Mouse (Mus musculus): ENCODE measurements around the gene Gm20388. TPM values are rescaled to one million over a fixed set of nuclear protein-coding genes. Genes with fewer than 3 reads are reported as not detected.

The Gm20388 gene
- polyA plus RNA-seq, 1 experiment from 2014 or later: not detected

DNA sequence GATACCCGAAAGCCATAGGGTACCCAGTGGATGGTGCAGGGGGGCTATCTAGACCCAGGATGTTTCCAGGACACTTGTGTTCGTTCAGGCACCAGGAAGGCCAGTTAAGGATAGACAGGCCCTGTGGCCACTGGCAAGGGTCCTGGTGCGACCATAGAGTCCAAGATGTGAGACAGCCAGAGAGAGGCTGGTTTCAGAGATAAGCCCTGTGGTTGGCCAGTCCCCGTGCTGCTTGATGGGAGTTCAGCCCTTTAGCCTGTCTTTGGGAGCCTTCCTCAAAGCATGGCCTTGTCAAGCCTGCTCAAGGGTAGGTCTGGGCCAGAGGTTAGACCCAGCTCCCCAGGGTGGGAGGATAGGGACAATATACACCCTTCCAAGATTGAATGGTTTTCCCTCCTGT is 569.0 kb downstream of the Gm20388 start:
- Histone ChIP-seq H3K36me3 (ENCODE audit: control insufficient read depth, insufficient read depth, low read length) (no peaks in the 10 kb centered on the region), H3K27ac (replicated peaks; ENCODE audit: low read depth, low read length) (no peak overlapping the region), H3K4me3 (ENCODE audit: low read depth, low read length) (no peak overlapping the region), H3K9ac (ENCODE audit: low read length) (no peak overlapping the region), H3K9me3 (ENCODE audit: control insufficient read depth, low read length) (no peaks in the 10 kb centered on the region), H3K4me1 (ENCODE audit: control insufficient read depth, insufficient read depth, low read length) (peaks cover 42% of the 10 kb centered on the region), H3K27me3 (ENCODE audit: control insufficient read depth, insufficient read depth, low read length) (no peaks in the 10 kb centered on the region; the same call in 1 of the 2 replicates), H3K4me2 (ENCODE audit: low read depth, severe bottlenecking) (no peak overlapping the region)
- 93% methylated on average over 4 of the region's 4 CpGs for WGBS
- no peak for DNase-seq (ENCODE audit: low spot score)
- ATAC-seq (ENCODE audit: insufficient number of reproducible peaks, low FRiP score, low TSS enrichment, low read depth): no peak

DNA sequence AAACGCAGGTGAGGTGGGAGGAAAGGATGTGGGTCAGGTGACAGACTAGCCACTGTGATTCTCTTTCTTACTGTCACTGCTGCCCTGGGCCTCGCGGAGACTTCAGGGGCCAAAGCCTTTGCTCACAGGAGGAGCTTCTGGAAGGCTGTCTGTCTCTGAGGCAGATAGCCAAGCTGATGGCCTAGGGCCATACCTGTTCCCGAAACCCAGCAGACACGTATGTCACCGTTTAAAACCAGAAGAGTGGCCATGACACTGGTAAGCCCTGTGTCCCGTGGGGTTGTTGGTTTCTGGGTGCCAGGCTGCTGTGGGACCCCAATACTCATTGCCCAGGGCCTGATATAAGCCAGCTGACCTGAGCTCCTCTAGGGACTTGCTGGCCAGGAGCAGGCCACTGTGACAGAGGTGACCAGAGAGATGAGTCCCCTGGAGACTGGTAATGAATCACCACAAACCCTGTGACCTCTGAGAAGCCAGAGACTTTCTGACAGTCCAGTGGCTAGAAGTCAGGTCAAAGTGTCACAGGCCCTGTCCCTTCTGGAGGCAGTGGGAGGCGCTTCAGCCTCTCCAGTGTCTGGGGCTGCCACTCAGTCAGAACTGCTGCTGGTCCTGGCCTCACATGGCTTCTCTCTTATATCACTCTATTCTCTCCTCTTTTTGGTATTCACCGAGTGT is 571.5 kb downstream of the Gm20388 start:
- no peaks in the 10 kb centered on the region for H3K36me3 ChIP-seq (ENCODE audit: control insufficient read depth, insufficient read depth, low read length)
- DNase-seq (ENCODE audit: low spot score): no peak
- no peaks in the 10 kb centered on the region; the same call in 1 of the 2 replicates for H3K27me3 ChIP-seq (ENCODE audit: control insufficient read depth, insufficient read depth, low read length)
- no peak overlapping the region for H3K4me2 ChIP-seq (ENCODE audit: low read depth, severe bottlenecking)
- H3K4me3 ChIP-seq (ENCODE audit: low read depth, low read length): no peak overlapping the region
- ATAC-seq (ENCODE audit: insufficient number of reproducible peaks, low FRiP score, low TSS enrichment, low read depth): no peak
- H3K9ac ChIP-seq (ENCODE audit: low read length): no peak overlapping the region
- peaks cover 46% of the 10 kb centered on the region for H3K4me1 ChIP-seq (ENCODE audit: control insufficient read depth, insufficient read depth, low read length)
- no peaks in the 10 kb centered on the region for H3K9me3 ChIP-seq (ENCODE audit: control insufficient read depth, low read length)
- WGBS: 74% methylated on average over 9 of the region's 9 CpGs
- H3K27ac ChIP-seq (replicated peaks; ENCODE audit: low read depth, low read length): no peak overlapping the region

- no peak overlapping the region for H3K4me3 ChIP-seq (ENCODE audit: low read depth, low read length)
- H3K36me3 ChIP-seq (ENCODE audit: control insufficient read depth, insufficient read depth, low read length): no peaks in the 10 kb centered on the region
- H3K9me3 ChIP-seq (ENCODE audit: control insufficient read depth, low read length): no peaks in the 10 kb centered on the region
- no peak overlapping the region for H3K27ac ChIP-seq (replicated peaks; ENCODE audit: low read depth, low read length)
- no peak overlapping the region for H3K4me2 ChIP-seq (ENCODE audit: low read depth, severe bottlenecking)
- ATAC-seq (ENCODE audit: insufficient number of reproducible peaks, low FRiP score, low TSS enrichment, low read depth) (no peak), DNase-seq (ENCODE audit: low spot score) (no peak)
- H3K27me3 ChIP-seq (ENCODE audit: control insufficient read depth, insufficient read depth, low read length): no peaks in the 10 kb centered on the region; the same call in 1 of the 2 replicates
- H3K4me1 ChIP-seq (ENCODE audit: control insufficient read depth, insufficient read depth, low read length): peaks cover 47% of the 10 kb centered on the region
- WGBS: 64% methylated on average over 6 of the region's 6 CpGs
- H3K9ac ChIP-seq (ENCODE audit: low read length): no peak overlapping the region; the same call in 1 of the 2 replicates
These were observed 573.8 kb downstream of the Gm20388 start for GRCm38 (mm10) chr8:120484460-120484859.

DNA sequence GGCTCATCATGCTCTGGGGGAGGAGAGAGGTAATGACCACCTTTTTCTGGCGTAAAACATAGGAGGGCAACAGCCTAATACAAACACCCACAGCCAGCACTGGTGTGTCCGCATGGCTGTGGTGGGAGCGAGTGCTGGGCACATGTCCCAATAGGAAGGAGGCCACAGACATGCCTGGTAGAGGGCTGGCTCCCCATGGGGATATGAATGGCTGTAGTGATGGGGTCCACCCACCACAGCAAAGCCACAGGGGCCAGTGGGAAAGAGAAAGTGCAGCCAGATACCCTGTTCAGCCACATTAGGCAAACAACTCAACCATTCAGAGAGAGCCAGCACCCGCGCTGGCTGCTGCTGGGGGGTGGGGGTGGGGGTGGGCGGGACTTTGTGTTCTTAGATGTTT is 574.5 kb downstream of the Gm20388 start:
- Histone ChIP-seq H3K27ac (replicated peaks; ENCODE audit: low read depth, low read length) (no peak overlapping the region), H3K36me3 (ENCODE audit: control insufficient read depth, insufficient read depth, low read length) (no peaks in the 10 kb centered on the region), H3K4me1 (ENCODE audit: control insufficient read depth, insufficient read depth, low read length) (peaks cover 53% of the 10 kb centered on the region), H3K4me3 (ENCODE audit: low read depth, low read length) (no peak overlapping the region), H3K9ac (ENCODE audit: low read length) (no peak overlapping the region), H3K27me3 (ENCODE audit: control insufficient read depth, insufficient read depth, low read length) (no peaks in the 10 kb centered on the region; the same call in 1 of the 2 replicates), H3K4me2 (ENCODE audit: low read depth, severe bottlenecking) (peak overlapping the region; percentile 7; the same call in 1 of the 2 replicates), H3K9me3 (ENCODE audit: control insufficient read depth, low read length) (no peaks in the 10 kb centered on the region)
- 28% methylated on average over 6 of the region's 6 CpGs for WGBS
- ATAC-seq (ENCODE audit: insufficient number of reproducible peaks, low FRiP score, low TSS enrichment, low read depth) (no peak), DNase-seq (ENCODE audit: low spot score) (no peak)

DNA sequence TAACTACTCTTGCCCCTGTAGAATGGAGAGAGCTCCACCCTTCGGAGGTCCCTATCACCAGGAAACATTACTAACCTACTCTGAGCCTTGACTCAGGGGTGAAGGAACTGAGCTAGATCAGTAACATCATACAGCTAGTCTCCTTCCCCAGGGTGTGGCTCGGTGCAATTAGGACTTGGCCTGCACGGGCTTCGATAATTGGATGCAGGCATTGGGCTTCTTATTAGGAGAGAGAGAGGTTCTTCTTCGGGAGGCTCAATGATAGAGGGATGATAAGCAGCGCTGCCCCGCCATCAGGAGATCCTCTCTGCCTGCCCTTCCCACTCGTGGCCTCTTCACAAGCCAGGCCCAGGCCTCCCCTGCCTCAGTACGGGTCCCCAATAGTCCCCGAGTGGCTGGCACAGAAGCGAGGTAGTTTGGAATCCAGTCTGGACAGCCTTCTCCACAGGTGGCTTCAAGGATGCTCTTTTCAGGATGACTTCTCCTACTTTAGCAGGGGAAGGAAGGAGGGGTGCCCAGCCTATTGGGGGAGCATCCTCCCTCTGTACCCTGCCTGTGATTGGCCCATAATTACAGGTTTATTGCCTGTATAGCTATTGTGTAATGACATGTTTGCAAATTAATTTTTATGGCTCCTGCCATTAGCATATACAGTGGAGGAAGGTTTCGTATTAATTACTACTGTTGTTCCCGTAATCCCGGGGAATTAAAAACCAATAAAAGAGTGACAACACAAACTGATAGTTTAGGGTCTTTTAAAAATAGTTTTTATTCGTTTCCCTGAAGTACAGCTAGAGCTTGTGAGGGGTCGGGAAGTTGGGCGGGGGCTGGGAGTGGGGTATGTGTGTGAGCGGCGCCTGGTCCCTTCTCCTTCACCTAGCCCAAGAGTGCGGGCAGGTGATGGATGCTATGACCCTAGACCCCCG is 575.2 kb downstream of the Gm20388 start:
- H3K36me3 ChIP-seq (ENCODE audit: control insufficient read depth, insufficient read depth, low read length): no peaks in the 10 kb centered on the region
- WGBS: 10% methylated on average over 21 of the region's 21 CpGs
- H3K9me3 ChIP-seq (ENCODE audit: control insufficient read depth, low read length): no peaks in the 10 kb centered on the region
- H3K27ac ChIP-seq (replicated peaks; ENCODE audit: low read depth, low read length): no peak overlapping the region
- ATAC-seq (ENCODE audit: insufficient number of reproducible peaks, low FRiP score, low TSS enrichment, low read depth) (no peak), DNase-seq (ENCODE audit: low spot score) (peak; percentile 34)
- H3K4me3 ChIP-seq (ENCODE audit: low read depth, low read length): peak overlapping the region; percentile 71
- peaks cover 60% of the 10 kb centered on the region for H3K4me1 ChIP-seq (ENCODE audit: control insufficient read depth, insufficient read depth, low read length)
- peak overlapping the region; percentile 8; the same call in 1 of the 2 replicates for H3K9ac ChIP-seq (ENCODE audit: low read length)
- peak overlapping the region; percentile 100 for H3K4me2 ChIP-seq (ENCODE audit: low read depth, severe bottlenecking)
- no peaks in the 10 kb centered on the region; the same call in 1 of the 2 replicates for H3K27me3 ChIP-seq (ENCODE audit: control insufficient read depth, insufficient read depth, low read length)

DNA sequence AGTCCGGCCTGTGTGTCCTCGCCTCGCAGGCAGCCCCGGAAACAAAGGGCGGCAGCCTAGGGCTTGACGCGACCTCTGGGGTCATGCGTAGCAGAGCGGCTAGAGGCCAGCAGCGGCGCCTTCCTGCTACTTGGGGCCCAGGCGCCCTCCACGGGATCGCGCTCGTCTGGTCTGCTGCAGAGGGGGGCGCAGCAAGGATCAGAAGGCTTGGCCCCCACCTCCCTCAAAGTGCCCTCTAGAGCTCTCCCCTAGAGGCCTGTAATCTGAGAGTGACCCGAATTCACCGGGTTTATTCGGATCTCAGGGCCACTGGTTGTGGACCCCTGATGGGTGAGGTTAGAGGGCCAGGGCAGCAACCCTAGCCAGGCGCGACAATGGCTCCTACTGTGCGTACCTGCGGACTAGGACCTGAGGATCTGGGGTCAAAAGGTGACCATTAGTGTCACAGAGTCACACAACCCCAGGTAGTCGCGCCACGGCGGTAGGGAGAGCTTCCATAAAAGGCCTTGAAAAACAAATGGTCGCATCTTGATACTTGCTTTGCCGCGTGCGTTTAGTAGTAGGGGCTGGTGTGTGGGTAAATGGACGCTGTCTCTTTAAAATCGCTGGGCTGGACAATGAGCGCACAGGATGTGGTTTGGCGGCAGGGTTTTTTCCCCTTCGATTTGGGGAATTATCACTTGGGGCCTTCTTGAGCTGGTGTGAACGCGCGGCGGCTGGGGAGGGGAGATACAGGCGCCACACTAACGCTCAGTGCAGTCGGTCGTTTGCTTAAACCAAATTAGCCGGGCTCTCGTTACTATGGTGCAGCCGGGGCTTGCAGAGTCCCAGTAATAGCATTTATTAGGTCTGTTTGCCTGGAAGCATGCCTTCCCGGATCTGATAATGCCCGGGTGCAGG is 576.1 kb downstream of the Gm20388 start:
- under 1% methylated on average over 50 of the region's 50 CpGs for WGBS
- Histone ChIP-seq H3K36me3 (ENCODE audit: control insufficient read depth, insufficient read depth, low read length) (no peaks in the 10 kb centered on the region), H3K27me3 (ENCODE audit: control insufficient read depth, insufficient read depth, low read length) (no peaks in the 10 kb centered on the region; the same call in none of the 2 replicates), H3K27ac (replicated peaks; ENCODE audit: low read depth, low read length) (peak overlapping the region; percentile 76), H3K4me1 (ENCODE audit: control insufficient read depth, insufficient read depth, low read length) (peaks cover 64% of the 10 kb centered on the region), H3K9me3 (ENCODE audit: control insufficient read depth, low read length) (no peaks in the 10 kb centered on the region), H3K9ac (ENCODE audit: low read length) (peak overlapping the region; percentile 60), H3K4me3 (ENCODE audit: low read depth, low read length) (peak overlapping the region; percentile 71), H3K4me2 (ENCODE audit: low read depth, severe bottlenecking) (peak overlapping the region; percentile 100)
- DNase-seq (ENCODE audit: low spot score) (peak; percentile 75), ATAC-seq (ENCODE audit: insufficient number of reproducible peaks, low FRiP score, low TSS enrichment, low read depth) (peak; percentile 29; the same call in 1 of the 2 replicates)

DNA sequence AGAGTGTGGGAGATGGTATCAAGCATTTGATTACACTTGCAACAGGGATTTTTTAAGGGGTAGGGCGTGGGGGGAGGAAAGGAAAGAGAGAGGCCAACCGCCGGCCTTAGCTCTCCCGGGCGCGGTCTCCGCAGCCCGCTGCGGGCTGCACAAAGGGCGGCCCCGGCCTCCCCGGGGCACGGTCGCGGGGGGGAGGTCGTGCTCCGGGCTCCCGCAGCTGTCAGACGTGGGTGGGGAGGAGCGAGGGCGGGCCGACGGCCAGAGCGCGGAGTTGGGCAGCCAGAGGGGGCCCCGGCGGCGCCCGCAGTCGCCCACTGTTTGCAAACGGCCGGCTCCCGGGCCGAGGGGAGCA is 576.7 kb downstream of the Gm20388 start:
- H3K9me3 ChIP-seq (ENCODE audit: control insufficient read depth, low read length): no peaks in the 10 kb centered on the region
- peaks cover 71% of the 10 kb centered on the region for H3K4me1 ChIP-seq (ENCODE audit: control insufficient read depth, insufficient read depth, low read length)
- no peaks in the 10 kb centered on the region for H3K36me3 ChIP-seq (ENCODE audit: control insufficient read depth, insufficient read depth, low read length)
- WGBS: under 1% methylated on average over 31 of the region's 34 CpGs
- H3K27ac ChIP-seq (replicated peaks; ENCODE audit: low read depth, low read length): peak overlapping the region; percentile 76
- H3K27me3 ChIP-seq (ENCODE audit: control insufficient read depth, insufficient read depth, low read length): no peaks in the 10 kb centered on the region; the same call in none of the 2 replicates
- H3K4me2 ChIP-seq (ENCODE audit: low read depth, severe bottlenecking): peak overlapping the region; percentile 100
- DNase-seq (ENCODE audit: low spot score) (no peak), ATAC-seq (ENCODE audit: insufficient number of reproducible peaks, low FRiP score, low TSS enrichment, low read depth) (no peak)
- H3K9ac ChIP-seq (ENCODE audit: low read length): peak overlapping the region; percentile 60
- peak overlapping the region; percentile 71 for H3K4me3 ChIP-seq (ENCODE audit: low read depth, low read length)
